Mouse (Mus musculus) heart, adult 10 weeks (tissue): ENCODE results near the gene Pqbp1. TPM values are rescaled to one million over a fixed set of nuclear protein-coding genes. Genes with fewer than 3 reads are reported as not detected.

ENCODE experiments used
- polyA plus RNA-seq: library from polyadenylated mRNA; stranded (reverse); fragments of 350-450 nt; fragmentation: Illumina TruSeq; extraction: RNeasy Lipid Tissue Mini Kit (QIAGEN cat#74804); gene quantifications from one replicate; pipeline ENCODE4 v1.2.3, GENCODE M21; 2014; ENCODE audit warnings: low read depth, low replicate concordance

Pqbp1 gene
- polyA plus RNA-seq, result 41.7 TPM

DNA sequence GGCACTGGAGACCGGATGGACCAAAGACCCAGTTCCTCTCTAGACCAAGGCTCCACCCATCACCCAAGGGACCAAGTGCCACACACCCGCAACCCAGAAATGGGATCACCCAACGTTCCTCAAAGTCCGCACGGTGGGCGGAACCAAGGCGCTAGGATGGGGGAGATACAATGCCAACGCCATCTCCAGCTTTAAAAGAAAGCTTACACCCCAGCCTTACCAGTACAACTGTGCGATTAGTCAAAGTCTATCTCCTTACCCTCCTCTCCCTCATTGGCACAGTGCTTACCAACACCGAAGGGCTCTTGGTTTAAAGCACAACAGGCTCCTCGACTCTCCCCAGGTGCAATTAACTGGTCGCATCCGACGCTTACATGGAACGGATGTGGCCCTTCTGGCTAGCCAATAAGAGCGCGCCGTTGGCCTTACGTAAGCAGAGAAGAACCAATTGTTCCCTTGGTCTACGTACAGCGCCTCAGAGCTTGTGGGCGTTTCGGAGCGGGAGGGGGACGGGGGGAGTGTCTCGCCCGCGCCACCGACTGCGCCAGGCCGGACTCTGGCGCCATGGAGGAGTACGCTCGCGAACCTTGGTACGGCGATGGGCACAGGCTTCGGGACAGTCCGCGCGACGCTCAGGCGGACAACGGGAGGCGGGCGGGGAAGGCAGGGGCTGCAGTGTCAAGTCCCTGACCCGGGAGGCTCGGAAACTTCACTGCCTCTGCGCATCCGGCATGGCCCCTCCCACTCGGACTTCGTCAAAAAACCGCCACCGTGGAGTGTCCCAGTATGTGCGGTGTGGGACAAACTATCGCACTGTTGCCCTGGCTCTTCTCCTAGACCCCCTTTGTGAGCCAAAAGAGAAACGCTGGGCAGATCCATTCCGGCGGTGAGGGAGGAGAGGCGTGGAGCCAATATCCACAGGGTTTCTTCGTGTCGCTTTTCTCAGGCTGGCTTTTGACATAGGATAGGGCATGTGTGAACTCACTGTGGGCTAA, at the start of gene Pqbp1, which contains the start of gene Timm17b:
Gene Pqbp1, minus strand, starts transcription at position 390 of the 995 bp plus-strand sequence.
Gene Timm17b, plus strand, starts transcription at position 478 of the 995 bp plus-strand sequence.

DNA sequence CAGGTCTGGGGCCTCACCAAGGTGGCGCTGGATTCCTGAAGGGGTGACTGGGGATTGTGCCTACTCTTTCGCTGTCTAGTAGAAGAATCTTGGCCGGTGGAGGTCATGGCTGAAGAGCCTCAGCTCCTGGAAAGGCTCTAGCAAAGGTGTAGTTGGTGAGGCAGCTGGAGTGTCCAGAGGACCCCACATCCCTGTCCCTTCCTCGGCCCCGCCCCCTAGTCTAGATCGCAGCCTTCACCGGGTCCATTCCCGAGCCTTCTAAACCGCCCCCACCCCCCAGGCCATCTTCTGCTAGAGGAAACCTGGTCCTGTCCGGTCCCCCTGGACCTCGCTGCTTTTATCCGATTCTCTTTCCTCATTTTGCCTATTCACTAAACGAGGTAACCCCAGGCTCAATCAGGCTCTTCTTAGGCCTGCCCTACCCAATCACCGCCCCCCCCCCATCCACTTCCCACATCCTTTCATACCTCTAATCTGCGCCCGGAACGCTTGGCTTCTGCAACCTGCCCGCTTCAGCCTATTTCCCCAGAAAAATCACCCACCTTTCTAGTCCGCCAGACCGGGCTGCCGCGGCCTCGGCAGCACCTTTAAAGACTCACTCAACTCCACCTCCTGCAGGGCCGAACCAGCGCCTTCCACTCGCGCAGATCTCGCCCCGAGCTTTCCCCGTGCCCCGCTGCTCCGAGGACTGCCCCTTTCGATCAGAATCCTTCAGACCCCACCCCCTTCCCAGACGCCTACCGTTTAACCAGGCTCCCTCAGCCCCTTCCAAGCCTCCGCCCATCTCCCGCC, 48.2 kb upstream of the Pqbp1 start, which contains the start of gene Hdac6:
Gene Hdac6, minus strand, starts transcription at position 782 of the 792 bp plus-strand sequence.

GRCm38 (mm10) chrX:7928270-7928790, 29.3 kb upstream of the Pqbp1 start, which contains the start of gene Eras:
Eras (minus strand) TSS chrX:7928607.

GRCm38 (mm10) chrX:7919601-7920383, 20.7 kb upstream of the Pqbp1 start, which contains the start of gene Pcsk1n:
Pcsk1n (plus strand) TSS chrX:7919822.

GRCm38 (mm10) chrX:7909242-7909641, 10.2 kb upstream of the Pqbp1 start, which contains the start of gene Gm10490:
Gm10490 (plus strand) TSS chrX:7909542.

DNA sequence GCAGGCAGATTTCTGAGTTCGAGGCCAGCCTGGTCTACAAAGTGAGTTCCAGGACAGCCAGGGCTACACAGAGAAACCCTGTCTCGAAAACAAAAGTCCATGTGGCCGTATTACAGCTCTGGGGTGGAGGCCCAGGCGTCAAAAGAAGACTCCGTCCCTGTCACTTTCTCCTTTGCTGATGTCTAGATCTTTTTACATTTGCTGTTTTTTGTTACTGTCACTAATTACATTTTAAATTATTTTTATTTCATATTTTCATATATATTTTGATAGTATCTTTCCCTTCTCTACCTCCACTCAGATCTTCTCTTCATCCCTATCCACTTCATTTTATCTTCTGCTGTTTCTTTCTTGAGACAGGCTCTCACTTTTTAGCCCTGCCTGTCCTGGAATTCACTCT, 8.7 kb upstream of the Pqbp1 start, which contains the start of gene Gm10491:
Gene Gm10491, minus strand, starts transcription at position 101 of the 400 bp plus-strand sequence.

DNA sequence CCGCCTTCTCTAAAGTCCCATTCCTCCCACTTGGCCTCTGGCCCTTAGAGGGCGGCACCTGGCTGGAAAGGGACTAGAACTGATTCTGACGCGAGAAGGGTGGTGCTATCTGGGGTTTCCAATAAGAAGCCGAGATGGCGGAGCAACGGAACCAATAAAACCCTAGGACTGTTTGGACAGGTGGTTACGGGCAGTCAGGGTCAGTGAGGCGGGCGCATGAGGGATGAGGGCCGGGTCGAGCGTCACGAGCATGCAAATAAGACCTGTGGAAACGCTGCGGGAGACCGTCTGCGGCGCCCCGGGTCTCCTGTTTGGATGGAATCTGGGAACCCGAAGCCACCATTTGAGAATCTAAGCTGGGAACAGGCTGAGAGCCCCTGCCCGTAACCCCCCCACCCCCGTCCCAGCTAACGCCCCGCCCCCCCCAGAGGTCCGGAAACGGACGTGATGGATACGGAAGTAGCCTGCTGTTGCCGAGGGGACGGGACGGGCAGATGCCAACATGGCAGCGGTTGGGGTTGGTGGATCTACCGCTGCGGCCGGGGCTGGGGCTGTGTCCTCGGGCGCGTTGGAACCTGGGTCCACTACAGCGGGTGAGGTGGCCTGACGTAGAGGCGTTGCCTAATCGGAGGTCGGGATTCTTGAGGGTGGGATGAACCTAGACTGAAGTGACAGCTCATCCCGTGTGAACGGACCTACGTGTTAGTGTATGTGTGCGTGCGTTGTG, 15.1 kb downstream of the Pqbp1 start, which contains the start of gene Slc35a2:
Gene Slc35a2, plus strand, starts transcription at position 188 of the 727 bp plus-strand sequence.

GRCm38 (mm10) chrX:7878007-7878419, 21.1 kb downstream of the Pqbp1 start, which contains the start of gene Pim2:
Pim2 (plus strand) TSS chrX:7878262.

Other genes with a start within 250 kb of the Pqbp1 start
- gene Prickle3, start 242.0 kb downstream of the Pqbp1 start, polyA plus RNA-seq, result 21.7 TPM
- 66.5 TPM for gene Plp2, start 227.9 kb downstream of the Pqbp1 start, polyA plus RNA-seq
- gene Magix, start 218.0 kb downstream of the Pqbp1 start, polyA plus RNA-seq, result 32.0 TPM
- gene Gpkow, start 202.1 kb downstream of the Pqbp1 start, polyA plus RNA-seq, result 24.2 TPM
- 54.2 TPM for gene Wdr45, start 184.9 kb downstream of the Pqbp1 start, polyA plus RNA-seq
- not detected for gene Gm45208, start 177.0 kb downstream of the Pqbp1 start, polyA plus RNA-seq
- gene Praf2, start 170.8 kb downstream of the Pqbp1 start, polyA plus RNA-seq, result 8.6 TPM
- gene Ccdc120, start 148.4 kb downstream of the Pqbp1 start, polyA plus RNA-seq, result 0.60 TPM
- gene Tfe3, start 136.7 kb downstream of the Pqbp1 start, polyA plus RNA-seq, result 13.1 TPM
- 40.7 TPM for gene Gripap1, start 109.5 kb downstream of the Pqbp1 start, polyA plus RNA-seq
- gene Kcnd1, start 77.0 kb downstream of the Pqbp1 start, polyA plus RNA-seq, result 0.71 TPM
- 30.2 TPM for gene Otud5, start 57.9 kb downstream of the Pqbp1 start, polyA plus RNA-seq
- 3.6 TPM for gene Pim2, start 21.0 kb downstream of the Pqbp1 start, polyA plus RNA-seq
- gene Slc35a2, start 15.2 kb downstream of the Pqbp1 start, polyA plus RNA-seq, result 21.7 TPM
- 22.8 TPM for gene Timm17b, start 88 bp upstream of the Pqbp1 start, polyA plus RNA-seq
- gene Gm10491, start 8.6 kb upstream of the Pqbp1 start, polyA plus RNA-seq, result not detected
- gene Gm10490, start 10.3 kb upstream of the Pqbp1 start, polyA plus RNA-seq, result not detected
- gene Pcsk1n, start 20.6 kb upstream of the Pqbp1 start, polyA plus RNA-seq, result not detected
- not detected for gene Eras, start 29.3 kb upstream of the Pqbp1 start, polyA plus RNA-seq
- 12.4 TPM for gene Hdac6, start 48.6 kb upstream of the Pqbp1 start, polyA plus RNA-seq
- not detected for gene Gata1, start 78.8 kb upstream of the Pqbp1 start, polyA plus RNA-seq
- gene Glod5, start 119.2 kb upstream of the Pqbp1 start, polyA plus RNA-seq, result not detected
- 4.6 TPM for gene Suv39h1, start 175.5 kb upstream of the Pqbp1 start, polyA plus RNA-seq
- 1.2 TPM for gene Was, start 191.2 kb upstream of the Pqbp1 start, polyA plus RNA-seq
- gene Wdr13, start 233.6 kb upstream of the Pqbp1 start, polyA plus RNA-seq, result 40.6 TPM
- gene Rbm3, start 246.6 kb upstream of the Pqbp1 start, polyA plus RNA-seq, result 112 TPM